Mouse (Mus musculus) liver, embryonic 12.5 days (tissue): Measurements from ENCODE around the gene Gm11007. TPM values are rescaled to one million over a fixed set of nuclear protein-coding genes. Genes with fewer than 3 reads are reported as not detected.
"Not testable (repeated sequence)": the region's sequence is repeated elsewhere in the genome, so short reads cannot be mapped to it uniquely, and the experiment has no call there.

Experiments
- ATAC-seq: fragments of 200-750 bp; cut with Nextera tagmentation; 2 replicates; pipeline ENCODE4 v1.8.0; 2017; ENCODE audit warnings: moderate number of reproducible peaks, mild to moderate bottlenecking, moderate library complexity
- H3K27ac ChIP-seq: fragments of 300-500 bp; sonication (generic); 2 replicates; pipeline ENCODE4 v1.5.1; 2016; ENCODE audit warnings: mild to moderate bottlenecking
- H3K27me3 ChIP-seq: fragments of 300-500 bp; sonication (generic); replicated peaks from 2 replicates; pipeline ENCODE4 v1.6.1; 2016; ENCODE audit warnings: mild to moderate bottlenecking, moderate library complexity
- H3K36me3 ChIP-seq: fragments of 300-500 bp; sonication (generic); 2 replicates; pipeline ENCODE4 v1.6.1; 2016; ENCODE audit warnings: mild to moderate bottlenecking, moderate library complexity
- H3K4me1 ChIP-seq: fragments of 300-500 bp; sonication (generic); 2 replicates; pipeline ENCODE4 v1.6.1; 2016
- H3K4me2 ChIP-seq: fragments of 300-500 bp; sonication (generic); 2 replicates; pipeline ENCODE4 v1.6.1; 2016; ENCODE audit warnings: mild to moderate bottlenecking, moderate library complexity
- H3K4me3 ChIP-seq: fragments of 300-500 bp; sonication (generic); 2 replicates; pipeline ENCODE4 v1.5.1; 2016; ENCODE audit warnings: mild to moderate bottlenecking, moderate library complexity
- H3K9ac ChIP-seq: fragments of 300-500 bp; sonication (generic); 2 replicates; pipeline ENCODE4 v1.6.1; 2016; ENCODE audit warnings: mild to moderate bottlenecking, moderate library complexity
- H3K9me3 ChIP-seq: fragments of 300-500 bp; sonication (generic); replicated peaks from 2 replicates; pipeline ENCODE4 v1.6.1; 2016; ENCODE audit warnings: mild to moderate bottlenecking, moderate library complexity
- WGBS: fragments of 180-500 bp; shearing (Covaris S2); methylation state at CpG from one replicate; pipeline ENCODE4 v1.1.7; 2016; ENCODE audit not compliant: insufficient replicate concordance; 5-methylcytosine and 5-hydroxymethylcytosine counted together
- polyA plus RNA-seq: library from polyadenylated mRNA; unstranded; fragments of >200 nt; fragmentation: Nextera tagmentation; extraction: Ambion mirVana; gene quantifications from 2 replicates; pipeline ENCODE4 v1.2.1, GENCODE M21; 2016

Gene Gm11007
- polyA plus RNA-seq, result 2.8 TPM in 1 of 2 replicates, not detected in the other

- H3K9me3 ChIP-seq, H3K9ac ChIP-seq, ATAC-seq, H3K27ac ChIP-seq, H3K27me3 ChIP-seq, H3K4me2 ChIP-seq, H3K4me3 ChIP-seq, H3K4me1 ChIP-seq, H3K36me3 ChIP-seq: not testable (repeated sequence)
- no CpG with 5 or more reads among the region's 2 CpGs for WGBS
Observed at GRCm38 (mm10) chr2:175643678-175644077, at the start of gene Gm11007. Gm11007 (plus strand) TSS chr2:175643978.

Other genes starting within 250 kb of the Gm11007 start
- 2.9 and 3.3 TPM in 2 replicates for gene Gm4724, start 208.2 kb upstream of the Gm11007 start, polyA plus RNA-seq
- gene Zfp965, start 174.0 kb upstream of the Gm11007 start, polyA plus RNA-seq, result 2.0 and 3.8 TPM in 2 replicates
- 7.5 and 10.5 TPM in 2 replicates for gene Zfp969, start 59.7 kb downstream of the Gm11007 start, polyA plus RNA-seq
- 2.8 TPM in 1 of 2 replicates, not detected in the other for gene Gm2007, start 97.6 kb downstream of the Gm11007 start, polyA plus RNA-seq
- 2.8 and 3.2 TPM in 2 replicates for gene Gm14288, start 157.1 kb downstream of the Gm11007 start, polyA plus RNA-seq
- gene Gm6710, start 225.2 kb downstream of the Gm11007 start, polyA plus RNA-seq, result 6.5 and 6.9 TPM in 2 replicates